In the genomic region with DNA sequence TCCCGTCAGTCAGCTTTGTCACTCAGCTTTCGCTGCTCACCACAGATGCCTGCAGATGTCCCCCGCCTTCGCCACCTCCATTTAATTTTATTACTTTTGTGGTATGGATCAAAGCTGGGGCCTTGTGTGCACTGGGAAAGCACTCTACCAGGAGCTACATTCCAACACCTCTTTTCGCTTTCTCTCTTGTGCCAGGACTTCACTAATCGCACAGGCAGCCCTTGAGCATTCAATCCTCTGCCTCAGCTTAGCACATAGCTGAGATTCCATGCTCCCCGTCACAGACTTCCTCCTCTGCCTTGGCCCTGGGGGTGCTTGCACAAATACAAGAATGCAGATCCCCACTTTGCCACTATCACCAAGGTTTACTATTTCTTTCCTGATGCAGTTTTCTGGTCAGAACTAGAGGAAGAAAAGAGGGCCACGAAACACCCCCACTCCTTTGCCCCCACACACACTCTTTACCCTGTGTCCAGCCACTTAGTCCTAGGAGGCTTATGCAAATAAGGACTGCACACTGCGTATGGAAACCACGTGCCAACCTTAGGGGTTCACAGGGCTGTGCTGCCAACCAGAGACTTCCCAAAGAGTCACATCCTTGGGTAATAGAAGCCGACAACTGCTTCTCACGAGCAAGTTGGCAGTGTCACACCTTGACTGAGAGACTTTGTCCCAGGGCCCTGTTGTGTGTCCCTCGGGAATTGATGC, we compare ENCODE assay signal across 14 mouse cellular contexts.
DNase-seq lines count a peak whose midpoint lies in the region; ATAC-seq and TF ChIP-seq lines count a peak whose summit lies in the region.
"Had no signal": no experiment of that assay in that cellular context is flagged by ENCODE, and none has a peak within 500 bp of the region (broad histone marks: within the 10 kb centered on the region; RNA-seq: fewer than 3 reads in every experiment).

No protein-coding gene starts in this region.

- H3K27ac ChIP-seq in forebrain, embryonic 11.5 days (ENCODE audit: low read depth, low read length): peak overlapping the region; percentile 37
- no peak overlapping the region for H3K27ac ChIP-seq in forebrain, embryonic 16.5 days (ENCODE audit: low read length)
- H3K27ac ChIP-seq in lung, embryonic 14.5 days (ENCODE audit: low read depth): peak overlapping the region; percentile 10; the same call in 1 of the 2 replicates
- H3K27ac ChIP-seq in limb, embryonic 12.5 days: peak overlapping the region; percentile 19; the same call in 1 of the 2 replicates
- H3K27ac ChIP-seq: hindbrain, postnatal 0 days had no signal

- no peak overlapping the region for H3K4me2 ChIP-seq in forebrain, embryonic 11.5 days (ENCODE audit: low read depth, low read length, severe bottlenecking)
- H3K4me2 ChIP-seq in forebrain, embryonic 16.5 days (ENCODE audit: low read length): no peak overlapping the region
- H3K4me2 ChIP-seq in lung, embryonic 14.5 days: no peak overlapping the region
- no peak overlapping the region for H3K4me2 ChIP-seq in limb, embryonic 12.5 days

- peaks cover 24% of the 10 kb centered on the region for H3K4me1 ChIP-seq in forebrain, embryonic 11.5 days (replicated peaks; ENCODE audit: control insufficient read depth, insufficient read depth, low read length)
- H3K4me1 ChIP-seq in forebrain, embryonic 16.5 days (replicated peaks; ENCODE audit: control insufficient read depth, insufficient read depth, low read length): peaks cover 32% of the 10 kb centered on the region
- H3K4me1 ChIP-seq in lung, embryonic 14.5 days (ENCODE audit: insufficient read depth): no peaks in the 10 kb centered on the region
- peaks cover 26% of the 10 kb centered on the region for H3K4me1 ChIP-seq in limb, embryonic 12.5 days (replicated peaks)
- H3K4me1 ChIP-seq: megakaryocyte, embryonic 14.5 days had no signal

- H3K9ac ChIP-seq in forebrain, embryonic 11.5 days (ENCODE audit: low read length): no peak overlapping the region
- H3K9ac ChIP-seq in forebrain, embryonic 16.5 days (replicated peaks; ENCODE audit: low read depth, low read length): no peak overlapping the region
- no peak overlapping the region for H3K9ac ChIP-seq in lung, embryonic 14.5 days
- no peak overlapping the region for H3K9ac ChIP-seq in limb, embryonic 12.5 days (replicated peaks)

- H3K27me3 ChIP-seq in forebrain, embryonic 11.5 days (ENCODE audit: control insufficient read depth, insufficient read depth, low read length): no peaks in the 10 kb centered on the region
- H3K27me3 ChIP-seq in forebrain, embryonic 16.5 days (replicated peaks; ENCODE audit: control insufficient read depth, insufficient read depth, low read length): no peaks in the 10 kb centered on the region
- H3K27me3 ChIP-seq in lung, embryonic 14.5 days (ENCODE audit: insufficient read depth, low read length): no peaks in the 10 kb centered on the region
- peaks cover 8% of the 10 kb centered on the region for H3K27me3 ChIP-seq in limb, embryonic 12.5 days

- no peak for TF ChIP-seq CTCF in lung, embryonic 14.5 days (IDR thresholded peaks at IDR 0.05; ENCODE audit: low read depth)

- peak; percentile 55 for ATAC-seq in forebrain, embryonic 11.5 days (replicated peaks; ENCODE audit: low FRiP score)
- ATAC-seq in forebrain, embryonic 16.5 days: no peak
- ATAC-seq in lung, embryonic 14.5 days (ENCODE audit: insufficient read depth): peak; percentile 73
- ATAC-seq in limb, embryonic 12.5 days (ENCODE audit: insufficient number of reproducible peaks, insufficient read depth, low FRiP score, low TSS enrichment, low read depth): no peak; the same call in 1 of the 2 replicates
- ATAC-seq: hindbrain, postnatal 0 days had no signal

- H3K9me3 ChIP-seq in forebrain, embryonic 11.5 days (ENCODE audit: control insufficient read depth, low read length): no peaks in the 10 kb centered on the region
- H3K9me3 ChIP-seq in forebrain, embryonic 16.5 days (ENCODE audit: control insufficient read depth, low read length): no peaks in the 10 kb centered on the region
- H3K9me3 ChIP-seq in lung, embryonic 14.5 days (ENCODE audit: low read depth, low read length): no peaks in the 10 kb centered on the region
- H3K9me3 ChIP-seq in limb, embryonic 12.5 days: no peaks in the 10 kb centered on the region
- H3K9me3 ChIP-seq: megakaryocyte, embryonic 14.5 days had no signal

- no peaks in the 10 kb centered on the region for H3K36me3 ChIP-seq in forebrain, embryonic 11.5 days (ENCODE audit: control insufficient read depth, insufficient read depth, low read length)
- no peaks in the 10 kb centered on the region for H3K36me3 ChIP-seq in forebrain, embryonic 16.5 days (ENCODE audit: control insufficient read depth, insufficient read depth)
- no peaks in the 10 kb centered on the region for H3K36me3 ChIP-seq in lung, embryonic 14.5 days (ENCODE audit: insufficient read depth)
- no peaks in the 10 kb centered on the region for H3K36me3 ChIP-seq in limb, embryonic 12.5 days

- WGBS in forebrain, embryonic 11.5 days: 29% methylated on average over 13 of the region's 13 CpGs
- WGBS in forebrain, embryonic 16.5 days: 27% methylated on average over 13 of the region's 13 CpGs
- 36% methylated on average over 13 of the region's 13 CpGs for WGBS in lung, embryonic 14.5 days
- WGBS in limb, embryonic 12.5 days: 31% methylated on average over 13 of the region's 13 CpGs

- DNase-seq in forebrain, embryonic 11.5 days (ENCODE audit: low spot score): no peak
- peak; percentile 48 for DNase-seq in lung, embryonic 14.5 days
- no peak for DNase-seq in lung, postnatal 25 days (ENCODE audit: low spot score)
- DNase-seq in embryo, embryonic 10 days (ENCODE audit: low spot score): peak; percentile 56
- no peak for DNase-seq in left cerebral cortex, postnatal 36 days (ENCODE audit: low spot score in 2 of 2)
- no peak for DNase-seq in cerebellum, postnatal 10 days
- DNase-seq: cerebellum, adult 9-11 months; gastrocnemius, postnatal 10 days; right cerebral cortex, postnatal 14 days; thymus, postnatal 14 days had no signal

- no peak overlapping the region for H3K4me3 ChIP-seq in forebrain, embryonic 11.5 days (ENCODE audit: low read depth, low read length)
- H3K4me3 ChIP-seq in forebrain, embryonic 16.5 days (replicated peaks; ENCODE audit: low read length): no peak overlapping the region
- H3K4me3 ChIP-seq in lung, embryonic 14.5 days (ENCODE audit: low read depth, low read length): no peak overlapping the region
- no peak overlapping the region for H3K4me3 ChIP-seq in limb, embryonic 12.5 days (replicated peaks)
- H3K4me3 ChIP-seq: megakaryocyte, embryonic 14.5 days had no signal

- intact Hi-C loops in left cerebral cortex, postnatal 36 days (cut with DNase I): no loop called here

Comparison
In these comparisons a context has a peak if more than half of its experiments do, and no peak if none do; other contexts are left out.
1. ATAC-seq: peak in forebrain, embryonic 11.5 days (single experiment) and lung, embryonic 14.5 days (single experiment); none in forebrain, embryonic 16.5 days (single experiment) and limb, embryonic 12.5 days (single experiment).
2. DNase-seq: peak in lung, embryonic 14.5 days (single experiment) and embryo, embryonic 10 days (single experiment); none in forebrain, embryonic 11.5 days (single experiment), lung, postnatal 25 days (single experiment), left cerebral cortex, postnatal 36 days (0 of 2) and cerebellum, postnatal 10 days (0 of 2).